Mouse (Mus musculus): ENCODE results near the gene Cnih3. TPM values are rescaled to one million over a fixed set of nuclear protein-coding genes. Genes with fewer than 3 reads are reported as not detected.

The Cnih3 gene
- polyA plus RNA-seq, 1 experiment from 2014 or later = 9.6 TPM

- Histone ChIP-seq H3K9ac (no peak overlapping the region), H3K4me2 (no peak overlapping the region), H3K4me3 (no peak overlapping the region), H3K27me3 (peaks cover 24% of the 10 kb centered on the region), H3K4me1 (replicated peaks) (peaks cover 11% of the 10 kb centered on the region), H3K9me3 (peaks cover 5% of the 10 kb centered on the region; the same call in 1 of the 2 replicates), H3K27ac (replicated peaks) (no peak overlapping the region), H3K36me3 (no peaks in the 10 kb centered on the region)
- ATAC-seq (ENCODE audit: low read depth) = no peak
- WGBS = 64% methylated on average over 2 of the region's 2 CpGs
Measured at GRCm38 (mm10) chr1:181357870-181358269, 5.4 kb downstream of the Cnih3 start.

GRCm38 (mm10) chr1:181358526-181358925 is 6.1 kb downstream of the Cnih3 start:
- H3K27ac ChIP-seq (replicated peaks) = no peak overlapping the region
- H3K9ac ChIP-seq = no peak overlapping the region
- peaks cover 5% of the 10 kb centered on the region; the same call in 1 of the 2 replicates for H3K9me3 ChIP-seq
- peaks cover 18% of the 10 kb centered on the region for H3K27me3 ChIP-seq
- 56% methylated on average over 7 of the region's 7 CpGs for WGBS
- no peaks in the 10 kb centered on the region for H3K36me3 ChIP-seq
- no peak overlapping the region for H3K4me3 ChIP-seq
- no peak for ATAC-seq (ENCODE audit: low read depth)
- H3K4me2 ChIP-seq = no peak overlapping the region
- peaks cover 5% of the 10 kb centered on the region for H3K4me1 ChIP-seq (replicated peaks)

- H3K9me3 ChIP-seq = peaks cover 5% of the 10 kb centered on the region; the same call in 1 of the 2 replicates
- WGBS = 80% methylated on average over 3 of the region's 3 CpGs
- no peak overlapping the region for H3K27ac ChIP-seq (replicated peaks)
- no peak for ATAC-seq (ENCODE audit: low read depth)
- H3K4me2 ChIP-seq = no peak overlapping the region
- no peaks in the 10 kb centered on the region for H3K4me1 ChIP-seq (replicated peaks)
- no peak overlapping the region for H3K4me3 ChIP-seq
- H3K36me3 ChIP-seq = no peaks in the 10 kb centered on the region
- no peaks in the 10 kb centered on the region for H3K27me3 ChIP-seq
- H3K9ac ChIP-seq = no peak overlapping the region
Measured at GRCm38 (mm10) chr1:181360732-181361131, 8.3 kb downstream of the Cnih3 start.

GRCm38 (mm10) chr1:181364025-181364424 is 11.6 kb downstream of the Cnih3 start:
- Histone ChIP-seq H3K9me3 (peaks cover 5% of the 10 kb centered on the region; the same call in 1 of the 2 replicates), H3K4me3 (no peak overlapping the region), H3K36me3 (no peaks in the 10 kb centered on the region), H3K27ac (replicated peaks) (no peak overlapping the region), H3K9ac (no peak overlapping the region), H3K27me3 (no peaks in the 10 kb centered on the region), H3K4me2 (no peak overlapping the region), H3K4me1 (replicated peaks) (0 out of 2 replicates have a peak, but pooled peaks cover 4% of the 10 kb centered on the region)
- no peak for ATAC-seq (ENCODE audit: low read depth)
- 86% methylated on average over 4 of the region's 4 CpGs for WGBS

GRCm38 (mm10) chr1:181365376-181365775 is 12.9 kb downstream of the Cnih3 start:
- no peak overlapping the region for H3K4me3 ChIP-seq
- no peaks in the 10 kb centered on the region for H3K9me3 ChIP-seq
- H3K27me3 ChIP-seq = no peaks in the 10 kb centered on the region
- no peak for ATAC-seq (ENCODE audit: low read depth)
- H3K4me1 ChIP-seq (replicated peaks) = 0 out of 2 replicates have a peak, but pooled peaks cover 4% of the 10 kb centered on the region
- no peaks in the 10 kb centered on the region for H3K36me3 ChIP-seq
- 71% methylated on average over 3 of the region's 3 CpGs for WGBS
- H3K27ac ChIP-seq (replicated peaks) = no peak overlapping the region
- no peak overlapping the region for H3K9ac ChIP-seq
- no peak overlapping the region for H3K4me2 ChIP-seq

- ATAC-seq (ENCODE audit: low read depth) = no peak
- Histone ChIP-seq H3K36me3 (no peaks in the 10 kb centered on the region), H3K4me1 (replicated peaks) (0 out of 2 replicates have a peak, but pooled peaks cover 4% of the 10 kb centered on the region), H3K4me2 (no peak overlapping the region), H3K4me3 (no peak overlapping the region), H3K9me3 (no peaks in the 10 kb centered on the region), H3K9ac (no peak overlapping the region), H3K27ac (replicated peaks) (no peak overlapping the region), H3K27me3 (no peaks in the 10 kb centered on the region)
- WGBS = 40% methylated on average over 3 of the region's 3 CpGs
Measured at GRCm38 (mm10) chr1:181368789-181369570, 16.6 kb downstream of the Cnih3 start.

- no peaks in the 10 kb centered on the region for H3K27me3 ChIP-seq
- no peak for ATAC-seq (ENCODE audit: low read depth)
- no peak overlapping the region for H3K27ac ChIP-seq (replicated peaks)
- H3K9ac ChIP-seq = no peak overlapping the region
- H3K9me3 ChIP-seq = no peaks in the 10 kb centered on the region
- no peaks in the 10 kb centered on the region for H3K36me3 ChIP-seq
- no peak overlapping the region for H3K4me3 ChIP-seq
- H3K4me2 ChIP-seq = no peak overlapping the region
- H3K4me1 ChIP-seq (replicated peaks) = 0 out of 2 replicates have a peak, but pooled peaks cover 4% of the 10 kb centered on the region
- 73% methylated on average over 3 of the region's 3 CpGs for WGBS
Measured at GRCm38 (mm10) chr1:181370370-181370769, 17.9 kb downstream of the Cnih3 start.

GRCm38 (mm10) chr1:181371226-181371625 is 18.8 kb downstream of the Cnih3 start:
- no peaks in the 10 kb centered on the region for H3K36me3 ChIP-seq
- 77% methylated on average over 4 of the region's 4 CpGs for WGBS
- H3K27ac ChIP-seq (replicated peaks) = no peak overlapping the region
- no peak overlapping the region for H3K4me3 ChIP-seq
- H3K9me3 ChIP-seq = no peaks in the 10 kb centered on the region
- H3K4me1 ChIP-seq (replicated peaks) = peaks cover 9% of the 10 kb centered on the region; the same call in 1 of the 2 replicates
- H3K27me3 ChIP-seq = no peaks in the 10 kb centered on the region
- H3K9ac ChIP-seq = no peak overlapping the region
- no peak for ATAC-seq (ENCODE audit: low read depth)
- no peak overlapping the region for H3K4me2 ChIP-seq

- ATAC-seq (ENCODE audit: low read depth) = no peak
- Histone ChIP-seq H3K27me3 (no peaks in the 10 kb centered on the region), H3K4me3 (no peak overlapping the region), H3K9me3 (no peaks in the 10 kb centered on the region), H3K27ac (replicated peaks) (no peak overlapping the region), H3K36me3 (no peaks in the 10 kb centered on the region), H3K4me2 (no peak overlapping the region), H3K9ac (no peak overlapping the region), H3K4me1 (replicated peaks) (peaks cover 13% of the 10 kb centered on the region; the same call in 1 of the 2 replicates)
- WGBS = 74% methylated on average over 6 of the region's 6 CpGs
Measured at GRCm38 (mm10) chr1:181372306-181372705, 19.9 kb downstream of the Cnih3 start.

- 75% methylated on average over 9 of the region's 9 CpGs for WGBS
- no peak for ATAC-seq (ENCODE audit: low read depth)
- Histone ChIP-seq H3K4me3 (no peak overlapping the region), H3K36me3 (no peaks in the 10 kb centered on the region), H3K27ac (replicated peaks) (no peak overlapping the region), H3K9ac (no peak overlapping the region), H3K4me2 (no peak overlapping the region), H3K4me1 (replicated peaks) (peaks cover 14% of the 10 kb centered on the region; the same call in 1 of the 2 replicates), H3K27me3 (no peaks in the 10 kb centered on the region), H3K9me3 (no peaks in the 10 kb centered on the region)
Measured at GRCm38 (mm10) chr1:181374627-181375374, 22.4 kb downstream of the Cnih3 start.

- Histone ChIP-seq H3K27ac (replicated peaks) (peak overlapping the region; percentile 14; the same call in 1 of the 2 replicates), H3K9ac (no peak overlapping the region), H3K27me3 (no peaks in the 10 kb centered on the region), H3K4me2 (no peak overlapping the region), H3K36me3 (no peaks in the 10 kb centered on the region), H3K4me1 (replicated peaks) (peaks cover 15% of the 10 kb centered on the region), H3K4me3 (no peak overlapping the region), H3K9me3 (no peaks in the 10 kb centered on the region)
- 66% methylated on average over 8 of the region's 8 CpGs for WGBS
- ATAC-seq (ENCODE audit: low read depth) = no peak
Measured at GRCm38 (mm10) chr1:181376431-181376830, 24.0 kb downstream of the Cnih3 start.

- Histone ChIP-seq H3K9me3 (no peaks in the 10 kb centered on the region), H3K4me1 (replicated peaks) (peaks cover 18% of the 10 kb centered on the region), H3K4me2 (no peak overlapping the region), H3K27me3 (no peaks in the 10 kb centered on the region), H3K27ac (replicated peaks) (no peak overlapping the region), H3K36me3 (no peaks in the 10 kb centered on the region), H3K9ac (no peak overlapping the region), H3K4me3 (no peak overlapping the region)
- 24% methylated on average over 8 of the region's 8 CpGs for WGBS
- ATAC-seq (ENCODE audit: low read depth) = peak; percentile 41; the same call in 1 of the 2 replicates
Measured at GRCm38 (mm10) chr1:181379664-181380063, 27.2 kb downstream of the Cnih3 start.

Measured in neural tube, embryonic 13.5 days (tissue).